Mouse (Mus musculus) stomach, embryonic 14.5 days (tissue): Measurements from ENCODE around the gene Unc79. TPM values are rescaled to one million over a fixed set of nuclear protein-coding genes. Genes with fewer than 3 reads are reported as not detected.

Experiments
- ATAC-seq: fragments of 200-750 bp; cut with Nextera tagmentation; 2 replicates; pipeline ENCODE4 v1.8.0; 2017; ENCODE audit warnings: low read depth, moderate TSS enrichment; ENCODE audit not compliant: insufficient number of reproducible peaks, insufficient read depth, low FRiP score
- H3K27ac ChIP-seq: fragments of 300-500 bp; sonication (generic); 2 replicates; pipeline ENCODE4 v1.5.1; 2014; ENCODE audit warnings: mild to moderate bottlenecking, low read length, moderate library complexity, mixed read lengths
- H3K27me3 ChIP-seq: fragments of 300-500 bp; sonication (generic); 2 replicates; pipeline ENCODE4 v1.6.1; 2014; ENCODE audit warnings: low read length, control low read depth, mixed read lengths; ENCODE audit not compliant: control insufficient read depth, insufficient read depth
- H3K36me3 ChIP-seq: fragments of 300-500 bp; sonication (generic); 2 replicates; pipeline ENCODE4 v1.6.1; 2014; ENCODE audit warnings: mild to moderate bottlenecking, control low read depth, low read length, moderate library complexity, mixed read lengths; ENCODE audit not compliant: control insufficient read depth, insufficient read depth
- H3K4me1 ChIP-seq: fragments of 300-500 bp; sonication (generic); 2 replicates; pipeline ENCODE4 v1.6.1; 2014; ENCODE audit warnings: low read length, control low read depth, mixed read lengths; ENCODE audit not compliant: control insufficient read depth, insufficient read depth
- H3K4me2 ChIP-seq: fragments of 300-500 bp; sonication (generic); replicated peaks from 2 replicates; pipeline ENCODE4 v1.6.1; 2014; ENCODE audit warnings: low read depth, low read length, control low read depth
- H3K4me3 ChIP-seq: fragments of 300-500 bp; sonication (generic); 2 replicates; pipeline ENCODE4 v1.5.1; 2014; ENCODE audit warnings: low read depth, low read length, control low read depth
- H3K9ac ChIP-seq: fragments of 300-500 bp; sonication (generic); replicated peaks from 2 replicates; pipeline ENCODE4 v1.6.1; 2014; ENCODE audit warnings: low read depth, mild to moderate bottlenecking, control low read depth, low read length, moderate library complexity, mixed read lengths
- H3K9me3 ChIP-seq: fragments of 300-500 bp; sonication (generic); 2 replicates; pipeline ENCODE4 v1.6.1; 2016; ENCODE audit warnings: low read depth, low read length, control low read depth; ENCODE audit not compliant: control insufficient read depth
- WGBS: fragments of 180-500 bp; shearing (Covaris S2); extraction: QIAGEN DNeasy Blood & Tissue Kit; methylation state at CpG from one replicate; pipeline ENCODE4 v1.1.7; 2014; 5-methylcytosine and 5-hydroxymethylcytosine counted together
- polyA plus RNA-seq: library from polyadenylated mRNA; unstranded; fragments of >200 nt; fragmentation: Nextera tagmentation; extraction: Ambion mirVana; gene quantifications from 2 replicates; pipeline ENCODE4 v1.2.1, GENCODE M21; 2014

The Unc79 gene
- polyA plus RNA-seq, 1 experiment from 2014 or later = 1.1 TPM

DNA sequence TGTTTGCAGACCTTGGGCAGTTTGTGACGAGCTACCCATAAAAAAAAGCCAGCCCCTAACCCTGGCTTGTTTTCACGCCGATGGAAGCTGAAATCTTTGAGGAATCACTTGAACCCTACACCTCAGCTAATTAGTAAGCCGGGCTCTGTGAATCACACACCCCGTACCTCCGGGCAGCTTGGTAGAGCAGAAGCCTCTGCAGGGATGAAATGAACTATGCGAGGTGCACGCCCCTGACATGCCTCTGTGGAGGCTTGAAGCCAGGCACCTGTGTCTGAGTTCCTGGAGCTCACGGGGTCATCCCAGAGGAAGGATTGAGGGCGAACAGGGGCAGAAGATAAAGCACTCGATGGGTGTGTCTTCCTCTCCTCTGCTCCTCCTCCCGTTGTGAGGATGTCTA lies 220.2 kb downstream of the Unc79 start:
- no peak for ATAC-seq
- H3K9me3 ChIP-seq = no peaks in the 10 kb centered on the region
- no peak overlapping the region for H3K9ac ChIP-seq
- no peak overlapping the region for H3K4me3 ChIP-seq
- H3K4me2 ChIP-seq = no peak overlapping the region
- WGBS = 46% methylated on average over 12 of the region's 12 CpGs
- H3K27ac ChIP-seq = no peak overlapping the region
- no peaks in the 10 kb centered on the region for H3K36me3 ChIP-seq
- H3K27me3 ChIP-seq = no peaks in the 10 kb centered on the region
- no peaks in the 10 kb centered on the region for H3K4me1 ChIP-seq

DNA sequence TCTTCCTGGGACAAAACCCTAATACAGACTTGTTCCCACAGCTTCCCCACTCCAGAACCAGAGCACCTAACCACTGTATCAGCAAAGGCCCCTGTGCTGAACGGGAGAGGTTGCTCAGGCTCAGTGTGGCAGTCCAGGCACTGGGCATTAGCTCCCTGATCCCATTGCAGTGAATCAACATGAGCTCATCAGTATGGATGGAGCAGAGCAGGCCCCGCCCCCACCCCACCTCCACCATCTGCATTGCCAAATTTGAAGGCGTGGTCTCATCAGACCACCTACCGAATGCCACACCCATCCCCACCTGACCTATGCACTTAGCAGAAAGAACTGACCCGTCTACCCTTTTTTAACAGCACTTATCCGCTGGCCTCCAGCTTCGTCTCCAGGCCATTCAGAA lies 234.4 kb downstream of the Unc79 start:
- WGBS = 14% methylated on average over 7 of the region's 7 CpGs
- Histone ChIP-seq H3K9me3 (no peaks in the 10 kb centered on the region), H3K36me3 (no peaks in the 10 kb centered on the region), H3K4me3 (no peak overlapping the region), H3K9ac (no peak overlapping the region), H3K27me3 (no peaks in the 10 kb centered on the region), H3K4me1 (no peaks in the 10 kb centered on the region), H3K27ac (no peak overlapping the region), H3K4me2 (no peak overlapping the region)
- no peak for ATAC-seq

DNA sequence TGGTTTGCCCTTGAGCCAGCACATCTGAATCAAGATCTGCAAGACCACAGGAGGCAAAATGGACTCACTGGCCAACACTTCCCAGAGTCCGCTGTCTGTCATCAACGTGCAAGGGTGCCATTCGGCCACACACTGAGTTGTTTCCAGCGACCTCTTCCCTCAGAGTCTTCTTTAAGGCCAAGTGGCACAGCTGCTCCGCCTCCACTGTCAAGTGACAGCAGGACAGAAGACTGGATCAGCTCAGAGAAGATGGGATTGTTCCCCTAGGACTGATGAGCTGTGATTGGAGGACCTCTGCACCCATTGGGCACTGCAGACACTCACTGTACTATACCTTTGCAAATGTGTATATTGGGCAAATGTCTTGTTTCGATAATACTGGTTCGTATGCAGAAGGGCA lies 238.4 kb downstream of the Unc79 start:
- Histone ChIP-seq H3K36me3 (no peaks in the 10 kb centered on the region), H3K4me1 (no peaks in the 10 kb centered on the region), H3K27me3 (no peaks in the 10 kb centered on the region), H3K9ac (no peak overlapping the region), H3K4me2 (no peak overlapping the region), H3K4me3 (no peak overlapping the region), H3K9me3 (no peaks in the 10 kb centered on the region), H3K27ac (no peak overlapping the region)
- no peak for ATAC-seq
- 82% methylated on average over 7 of the region's 7 CpGs for WGBS

DNA sequence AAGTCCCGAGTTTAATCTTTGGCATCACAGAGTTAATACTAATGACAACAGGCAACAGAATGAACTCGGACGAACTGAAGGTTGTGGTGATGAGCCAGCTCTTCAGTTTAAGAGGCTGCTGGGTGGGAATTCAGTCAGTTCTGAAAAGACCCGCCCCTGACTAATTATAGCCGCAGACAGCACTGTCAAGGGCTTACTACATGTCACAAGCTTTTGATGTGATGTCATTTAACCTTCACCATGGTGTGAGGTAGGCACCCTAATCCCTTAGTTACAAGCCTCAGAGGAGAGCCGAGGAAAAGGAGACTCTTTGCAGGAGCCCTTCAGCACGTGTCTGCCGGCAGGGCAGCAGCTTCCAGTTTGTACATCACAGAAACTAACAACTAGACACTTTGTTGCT lies 239.6 kb downstream of the Unc79 start:
- 64% methylated on average over 8 of the region's 8 CpGs for WGBS
- H3K27ac ChIP-seq = no peak overlapping the region

DNA sequence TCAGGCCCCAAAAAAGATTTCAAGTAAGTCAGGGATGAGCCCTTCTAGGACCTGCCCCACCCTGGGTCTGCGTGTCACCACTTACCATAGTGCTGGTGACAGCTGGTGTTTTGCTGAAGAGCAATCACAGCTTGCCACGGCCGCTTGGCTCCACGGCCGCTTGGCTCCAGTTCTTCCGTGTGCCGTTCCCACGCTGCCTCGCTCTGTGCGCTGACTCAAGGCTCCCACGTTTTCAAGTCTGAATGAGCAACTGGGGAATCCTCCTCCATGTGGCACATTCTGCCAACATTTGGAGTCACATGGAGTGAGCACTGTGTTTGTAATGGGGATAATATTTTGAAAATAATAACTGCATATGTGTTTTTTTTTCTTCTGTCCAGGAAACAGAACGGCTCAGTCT lies 241.1 kb downstream of the Unc79 start:
- H3K4me1 ChIP-seq = no peaks in the 10 kb centered on the region
- no peak for ATAC-seq

More for the DNA sequence above, 239.6 kb downstream of the Unc79 start:
- ATAC-seq = no peak
- Histone ChIP-seq H3K9me3 (no peaks in the 10 kb centered on the region), H3K4me2 (no peak overlapping the region), H3K4me3 (no peak overlapping the region), H3K9ac (no peak overlapping the region), H3K36me3 (no peaks in the 10 kb centered on the region), H3K27me3 (no peaks in the 10 kb centered on the region), H3K4me1 (no peaks in the 10 kb centered on the region)

DNA sequence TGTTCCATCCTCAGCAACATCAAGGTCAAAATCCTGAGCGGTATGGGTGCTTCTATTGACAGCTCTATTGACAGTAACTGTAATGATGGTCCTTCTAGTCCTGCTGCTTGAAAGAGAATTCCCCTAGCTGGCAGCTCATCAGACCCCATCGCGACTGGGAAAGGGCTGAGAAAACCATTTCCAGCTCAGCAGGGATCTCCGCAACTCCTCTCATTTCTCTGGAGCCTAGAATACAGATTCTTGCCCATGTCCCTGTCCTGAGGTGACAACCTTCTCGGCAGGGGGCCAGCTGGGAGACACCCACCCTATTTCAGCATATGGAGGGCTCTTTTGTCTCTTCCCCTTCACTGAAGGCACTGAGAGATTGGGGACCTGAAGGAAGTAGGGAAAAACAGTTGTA lies 244.3 kb downstream of the Unc79 start:
- no peaks in the 10 kb centered on the region for H3K9me3 ChIP-seq
- no peak overlapping the region for H3K27ac ChIP-seq
- H3K27me3 ChIP-seq = no peaks in the 10 kb centered on the region
- WGBS = 47% methylated on average over 5 of the region's 5 CpGs
- no peak overlapping the region for H3K4me2 ChIP-seq
- no peaks in the 10 kb centered on the region for H3K4me1 ChIP-seq
- H3K4me3 ChIP-seq = no peak overlapping the region
- H3K36me3 ChIP-seq = no peaks in the 10 kb centered on the region
- no peak for ATAC-seq
- H3K9ac ChIP-seq = no peak overlapping the region

More for the DNA sequence above, 241.1 kb downstream of the Unc79 start:
- no peak overlapping the region for H3K4me2 ChIP-seq
- no peaks in the 10 kb centered on the region for H3K27me3 ChIP-seq
- no peak overlapping the region for H3K9ac ChIP-seq
- 77% methylated on average over 12 of the region's 12 CpGs for WGBS
- no peaks in the 10 kb centered on the region for H3K9me3 ChIP-seq
- H3K4me3 ChIP-seq = no peak overlapping the region
- H3K27ac ChIP-seq = no peak overlapping the region
- H3K36me3 ChIP-seq = no peaks in the 10 kb centered on the region

DNA sequence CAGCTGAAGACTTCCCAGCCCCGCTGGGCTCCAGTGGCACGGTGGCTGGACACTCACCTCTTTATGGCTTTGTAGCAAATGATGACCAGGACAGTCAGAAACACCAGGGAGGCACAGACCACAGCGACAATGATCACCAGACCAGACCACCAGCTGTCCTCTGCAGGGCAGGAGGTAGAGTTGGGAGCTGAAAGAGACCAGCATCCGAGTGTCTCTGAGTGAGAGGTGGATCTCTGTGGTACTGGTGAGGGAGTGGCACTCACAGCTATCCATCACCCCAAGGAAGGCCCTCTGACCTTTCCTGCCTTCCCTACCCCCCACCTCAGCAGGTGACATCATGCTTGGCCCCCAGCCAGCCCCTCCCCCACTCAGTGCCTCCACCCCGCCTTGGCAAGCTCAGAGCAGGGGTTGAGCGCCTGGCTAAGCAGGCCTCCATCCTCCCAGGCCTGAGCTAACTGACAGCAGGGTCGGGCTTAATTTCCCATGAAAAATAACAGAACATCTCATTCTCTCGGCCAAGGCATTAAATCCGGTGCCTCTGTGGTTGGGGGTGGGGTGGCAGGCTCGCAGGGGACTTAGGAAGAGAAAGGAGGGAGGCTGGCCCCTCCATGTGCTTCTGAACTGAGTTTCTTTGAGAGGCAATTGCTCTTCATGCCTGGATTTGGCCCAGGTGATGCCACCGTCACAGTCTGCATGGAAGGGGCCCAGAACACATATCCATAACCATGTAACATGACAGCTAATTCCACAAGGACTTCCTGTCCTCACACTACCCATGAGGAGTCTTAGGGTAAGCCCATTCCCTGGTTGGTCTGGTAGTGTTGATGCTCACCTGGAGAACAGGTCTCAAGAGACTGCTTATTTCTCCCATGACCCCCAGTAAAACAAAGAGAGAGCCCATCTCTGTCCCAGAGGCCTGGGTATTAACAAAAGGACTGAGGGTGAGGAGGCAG lies 254.2 kb downstream of the Unc79 start:
- Histone ChIP-seq H3K36me3 (no peaks in the 10 kb centered on the region), H3K9ac (no peak overlapping the region; the same call in 1 of the 2 replicates), H3K27ac (no peak overlapping the region; the same call in 1 of the 2 replicates), H3K4me3 (no peak overlapping the region), H3K27me3 (no peaks in the 10 kb centered on the region), H3K4me1 (peaks cover 12% of the 10 kb centered on the region; the same call in 1 of the 2 replicates), H3K9me3 (no peaks in the 10 kb centered on the region), H3K4me2 (no peak overlapping the region)
- ATAC-seq = peak; percentile 59; the same call in 1 of the 2 replicates
- WGBS = 16% methylated on average over 11 of the region's 11 CpGs

DNA sequence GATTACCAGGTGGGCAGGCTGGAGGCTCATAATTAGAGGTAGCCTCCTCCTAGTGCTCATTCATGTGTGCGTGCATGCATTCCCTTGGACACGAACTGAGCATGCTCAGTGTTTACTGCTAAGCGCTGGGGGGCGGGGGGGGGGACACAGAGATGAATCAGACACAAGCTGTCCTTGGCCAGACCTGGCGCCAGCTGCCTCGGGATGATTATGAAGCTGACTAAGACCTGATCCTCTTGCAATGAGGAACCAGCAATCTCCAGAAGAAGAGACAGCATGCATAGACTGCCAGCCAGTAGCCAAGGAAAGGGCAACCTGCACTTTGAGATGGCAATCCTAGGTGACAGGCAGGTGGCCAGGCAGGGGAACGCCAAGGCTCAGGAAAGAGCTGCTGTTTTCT lies 256.9 kb downstream of the Unc79 start:
- Histone ChIP-seq H3K4me3 (no peak overlapping the region), H3K4me1 (peaks cover 12% of the 10 kb centered on the region; the same call in 1 of the 2 replicates), H3K4me2 (no peak overlapping the region), H3K9me3 (no peaks in the 10 kb centered on the region), H3K9ac (no peak overlapping the region), H3K36me3 (no peaks in the 10 kb centered on the region), H3K27ac (no peak overlapping the region), H3K27me3 (no peaks in the 10 kb centered on the region)
- WGBS = 66% methylated on average over 7 of the region's 7 CpGs
- ATAC-seq = no peak
